Mouse (Mus musculus) urinary bladder, postnatal 4 days (tissue): Measurements from ENCODE around the gene Timm13.

Experiments used
- DNase-seq, 2 experiments: peaks; one replicate each; pipeline ENCODE4 v3.0.0; 2021 to 2022; ENCODE audit warnings: low spot score in 2 of 2

Timm13 gene

GRCm38 (mm10) chr10:80932700-80933420 lies 32.1 kb upstream of the Timm13 start:
- no peak for DNase-seq

- DNase-seq, result no peak
These were observed 31.4 kb upstream of the Timm13 start for GRCm38 (mm10) chr10:80932206-80932605.

DNA sequence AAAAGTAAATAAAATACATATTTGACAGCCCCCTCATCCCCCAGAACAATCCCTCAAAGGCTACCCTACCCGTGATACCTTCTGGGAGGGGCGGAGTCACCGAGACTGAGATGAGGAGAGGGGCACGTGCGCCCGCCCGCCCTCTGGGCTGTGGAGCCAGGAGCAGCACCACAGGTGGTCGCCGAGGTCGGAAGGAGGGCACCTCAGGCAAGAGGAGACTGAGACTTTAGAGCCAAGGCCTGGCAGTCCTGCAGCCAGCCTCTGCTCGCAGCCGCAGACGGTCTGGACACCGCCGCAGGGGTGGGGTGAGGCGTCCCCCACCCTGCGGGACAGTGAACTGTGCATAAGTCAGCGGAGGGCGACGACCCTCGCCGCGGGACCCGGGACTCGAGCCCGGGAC lies 30.9 kb upstream of the Timm13 start:
- DNase-seq, result no peak

DNA sequence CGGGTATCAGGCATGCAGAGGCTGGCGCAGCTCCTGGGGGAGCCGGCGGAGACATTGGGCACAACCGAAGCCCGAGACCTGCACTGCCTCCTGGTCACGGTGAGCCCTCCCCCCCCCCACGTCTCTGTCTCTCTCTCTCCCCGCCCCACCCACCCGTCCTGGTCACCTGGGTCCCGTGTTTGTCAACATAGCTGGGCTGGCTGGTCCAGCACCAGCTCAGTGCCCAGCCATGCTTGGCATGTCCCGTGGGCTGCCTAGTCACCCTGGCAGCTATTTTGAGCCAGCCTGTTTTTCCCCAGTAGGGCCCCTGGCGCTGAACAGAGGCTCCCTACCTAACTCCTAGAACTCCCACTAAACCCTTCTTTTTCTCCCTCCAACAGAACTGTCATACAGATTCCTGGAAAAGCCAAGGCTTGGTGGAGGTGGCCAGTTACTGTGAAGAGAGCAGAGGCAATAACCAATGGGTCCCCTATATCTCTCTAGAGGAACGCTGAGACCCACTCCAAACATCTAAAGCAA lies 30.4 kb upstream of the Timm13 start:
- no peak for DNase-seq

DNA sequence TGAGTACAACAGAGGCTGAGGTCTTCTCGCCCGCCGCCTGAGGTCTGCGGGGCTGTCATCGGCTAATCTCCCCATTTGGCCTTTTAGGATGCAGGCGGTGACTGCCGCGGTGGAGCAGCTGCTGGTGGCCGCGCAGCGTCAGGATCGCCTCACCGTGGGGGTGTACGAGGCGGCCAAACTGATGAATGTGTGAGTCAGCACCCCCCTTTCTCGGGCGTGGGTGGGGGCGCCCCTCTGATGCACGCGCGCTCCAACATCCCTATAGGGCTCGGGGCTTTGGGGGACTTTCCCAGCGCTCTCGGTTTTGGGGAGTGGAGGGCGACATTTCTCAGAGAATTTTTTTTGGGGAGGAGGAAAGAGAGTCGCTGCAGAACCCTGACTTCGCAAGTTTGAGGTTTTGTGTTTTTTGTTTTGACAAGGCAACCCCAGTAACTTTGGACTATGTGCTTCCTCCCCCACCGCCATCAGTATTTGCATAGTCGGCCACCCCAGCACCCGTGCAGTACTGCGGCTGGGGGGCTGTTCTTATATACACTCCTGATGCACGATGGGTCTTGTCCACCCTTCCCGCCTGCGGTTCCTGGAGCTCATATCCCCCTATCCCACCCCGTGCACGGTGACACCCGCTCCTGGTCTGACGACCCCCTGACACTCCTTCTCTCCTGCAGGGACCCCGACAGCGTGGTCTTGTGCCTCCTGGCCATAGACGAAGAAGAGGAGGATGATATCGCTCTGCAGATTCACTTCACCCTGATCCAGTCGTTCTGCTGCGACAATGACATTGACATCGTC lies 29.8 kb upstream of the Timm13 start:
- DNase-seq, result no peak

DNA sequence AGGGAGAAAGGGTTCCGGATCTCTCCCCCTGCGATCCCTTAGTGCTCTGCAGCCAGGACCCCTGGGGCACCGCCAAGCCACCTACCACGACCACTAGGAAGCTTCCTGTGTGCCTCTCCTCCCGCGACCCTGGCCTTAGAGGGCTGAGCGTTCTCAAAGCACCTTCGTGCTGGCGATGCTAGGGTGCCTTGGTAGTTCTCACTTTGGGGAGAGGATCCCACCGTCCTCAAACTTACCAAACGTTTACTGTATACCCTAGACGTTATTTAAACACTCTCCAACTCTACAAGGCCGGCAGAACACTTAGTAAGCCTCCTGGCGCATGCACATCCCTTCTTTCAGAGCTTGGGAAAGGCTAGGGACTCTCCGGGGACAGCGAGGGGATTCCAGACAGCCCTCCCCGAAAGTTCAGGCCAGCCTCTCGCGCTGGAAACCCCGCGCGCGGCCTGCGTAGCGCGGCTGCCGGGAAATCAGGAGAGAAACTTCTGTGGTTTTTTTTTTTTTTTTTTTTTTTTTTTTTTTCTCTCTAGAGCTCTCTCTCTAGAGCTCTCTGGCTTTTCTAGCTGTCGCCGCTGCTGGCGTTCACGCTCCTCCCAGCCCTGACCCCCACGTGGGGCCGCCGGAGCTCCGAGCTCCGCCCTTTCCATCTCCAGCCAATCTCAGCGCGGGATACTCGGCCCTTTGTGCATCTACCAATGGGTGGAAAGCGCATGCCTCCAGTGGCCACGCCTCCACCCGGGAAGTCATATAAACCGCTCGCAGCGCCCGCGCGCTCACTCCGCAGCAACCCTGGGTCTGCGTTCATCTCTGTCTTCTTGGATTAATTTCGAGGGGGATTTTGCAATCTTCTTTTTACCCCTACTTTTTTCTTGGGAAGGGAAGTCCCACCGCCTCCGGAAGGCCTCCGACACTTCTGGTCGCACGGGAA lies 28.8 kb upstream of the Timm13 start, which contains the start of gene Gadd45b:
Gene Gadd45b, plus strand, starts transcription at position 775 of the 928 bp plus-strand sequence.
- peak; percentile 99 to 100 for DNase-seq

DNA sequence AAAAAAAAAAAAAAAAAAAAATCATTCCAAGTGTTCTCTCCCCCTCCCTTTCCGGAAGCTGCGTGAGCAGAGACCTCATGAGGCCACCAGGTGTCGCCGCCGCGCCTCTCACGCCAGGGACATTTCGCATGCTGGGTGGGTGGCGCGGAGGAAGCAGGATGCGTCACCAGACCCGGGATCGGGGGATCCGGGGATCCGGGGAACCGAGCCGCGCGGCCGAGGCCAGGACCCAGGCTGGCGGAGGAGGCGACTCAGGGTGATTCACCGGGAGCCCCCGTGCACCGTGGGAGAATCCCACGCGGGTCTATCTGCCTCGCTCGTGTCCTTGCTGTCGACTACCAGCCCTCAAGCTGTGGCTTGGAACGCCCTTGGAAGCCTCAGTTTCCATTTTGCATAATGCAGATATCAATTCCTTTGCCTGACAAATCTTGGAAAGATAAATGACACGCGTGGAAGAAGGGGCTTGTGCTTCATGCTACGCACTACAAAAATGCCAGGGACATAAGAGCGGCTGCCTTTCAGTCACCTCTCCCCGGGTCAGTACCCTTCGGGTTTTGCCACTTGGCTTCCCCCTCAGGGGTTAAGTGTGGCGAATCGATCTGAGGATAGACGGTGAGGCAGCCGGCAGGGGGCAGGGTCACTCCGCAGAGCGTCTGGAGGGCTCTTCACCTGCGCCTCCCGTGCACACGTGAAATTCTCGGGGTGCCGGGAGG lies 28.0 kb upstream of the Timm13 start:
- peak; percentile 87 to 92 for DNase-seq

DNA sequence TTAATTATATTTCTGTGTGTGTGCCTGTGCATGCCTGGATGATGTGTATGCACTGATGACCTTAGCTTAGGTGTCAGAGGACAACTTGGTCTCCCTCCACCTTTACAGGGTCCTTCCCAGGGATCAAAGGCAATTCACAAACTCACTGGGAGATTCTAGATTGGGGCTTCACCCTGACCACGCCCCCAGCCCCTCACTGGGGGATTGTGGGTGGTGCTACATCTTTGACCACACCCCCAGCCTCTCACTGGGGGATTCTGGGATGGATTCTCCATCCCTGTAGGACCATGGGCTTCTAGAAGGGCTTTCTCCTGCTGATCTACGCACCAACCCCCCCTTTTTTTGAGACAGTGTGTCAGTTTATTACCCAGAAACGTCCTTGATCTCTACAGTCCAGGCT lies 24.7 kb upstream of the Timm13 start:
- DNase-seq, result no peak

GRCm38 (mm10) chr10:80921923-80922322 lies 21.2 kb upstream of the Timm13 start:
- DNase-seq, result no peak

GRCm38 (mm10) chr10:80917779-80918434 lies 17.1 kb upstream of the Timm13 start, which contains the start of gene Lmnb2:
TSS of gene Lmnb2 (minus strand) at chr10:80918245.
- DNase-seq, result peak in 1 of 2 experiments; percentile 58

GRCm38 (mm10) chr10:80917336-80917778 lies 16.6 kb upstream of the Timm13 start:
- DNase-seq, result no peak

GRCm38 (mm10) chr10:80915736-80916135 lies 15.0 kb upstream of the Timm13 start:
- no peak for DNase-seq

GRCm38 (mm10) chr10:80915260-80915659 lies 14.5 kb upstream of the Timm13 start:
- no peak for DNase-seq

DNA sequence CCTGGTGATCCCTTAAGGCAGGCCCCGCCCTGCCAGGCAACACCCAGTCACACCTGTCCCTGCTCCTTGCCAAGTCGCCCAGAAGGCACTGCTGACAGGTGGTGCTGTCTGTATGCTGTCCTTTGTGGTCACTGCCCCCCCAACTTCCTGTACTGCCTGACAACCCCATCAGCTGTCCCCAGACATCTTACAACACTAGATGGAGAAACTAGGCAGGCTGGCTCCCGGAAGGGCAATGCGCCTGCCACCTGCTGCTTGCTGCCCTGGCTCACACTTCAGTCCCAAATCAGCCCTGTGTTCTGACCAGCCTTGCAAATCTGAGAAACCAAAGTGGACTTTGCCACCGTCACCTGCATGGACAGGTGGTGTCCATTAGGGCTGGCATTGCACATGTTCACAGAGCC lies 13.5 kb upstream of the Timm13 start:
- DNase-seq, result no peak

- DNase-seq, result no peak
These were observed 12.7 kb upstream of the Timm13 start for GRCm38 (mm10) chr10:80913364-80914011.

DNA sequence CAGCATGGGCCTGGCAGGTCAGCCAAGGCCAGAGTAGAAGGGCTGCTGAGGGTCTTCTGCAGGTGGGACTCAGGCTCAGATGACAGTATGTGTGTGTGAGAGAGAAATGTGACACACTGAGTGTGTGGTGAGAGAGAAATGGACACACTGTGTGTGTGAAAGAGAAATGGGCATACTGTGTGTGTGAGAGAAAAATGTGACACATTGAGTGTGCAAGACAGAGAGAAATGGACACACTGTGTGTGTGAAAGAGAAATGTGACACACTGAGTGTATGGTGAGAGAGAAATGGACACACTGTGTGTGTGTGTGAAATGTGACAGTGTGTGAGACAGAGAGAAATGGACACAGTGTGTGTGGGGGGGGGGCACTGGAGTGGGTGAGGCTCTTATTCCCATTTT lies 11.1 kb upstream of the Timm13 start:
- DNase-seq, result no peak

DNA sequence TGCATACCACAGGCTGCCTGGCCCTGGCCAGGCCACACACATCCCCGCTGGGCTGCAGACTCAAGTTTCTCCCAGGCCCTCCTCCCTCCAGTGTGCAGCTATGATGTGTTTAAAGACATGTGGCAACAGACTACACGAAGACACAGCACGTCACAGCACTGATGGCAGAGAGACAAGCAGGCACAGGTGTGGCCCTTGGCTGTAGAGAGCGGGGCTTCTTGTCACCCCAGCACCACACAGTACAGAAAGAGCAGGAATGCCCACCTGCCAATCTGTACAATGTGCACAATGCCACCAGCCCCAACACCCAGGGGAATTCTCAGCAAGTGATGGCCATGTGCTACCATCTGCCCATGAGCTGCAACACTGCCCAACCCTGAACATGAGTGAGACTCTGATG lies 10.6 kb upstream of the Timm13 start:
- no peak for DNase-seq

- no peak for DNase-seq
These were observed 8.8 kb upstream of the Timm13 start for GRCm38 (mm10) chr10:80909375-80910162.

- DNase-seq, result no peak
These were observed 3.9 kb upstream of the Timm13 start for GRCm38 (mm10) chr10:80904709-80905108.
